Mouse (Mus musculus) CD4-positive helper T cell, adult 2 months (primary cell): ENCODE data around the gene Hbq1a.
"Not testable (repeated sequence)": the region's sequence is repeated elsewhere in the genome, so short reads cannot be mapped to it uniquely, and the experiment has no call there.

Experiments used
- DNase-seq: peaks from one replicate; pipeline ENCODE4 v3.0.0-alpha.2; 2012; ENCODE audit warnings: low read depth, missing footprints, low spot score

Gene Hbq1a

GRCm38 (mm10) chr11:32284582-32284981, 15.3 kb upstream of the Hbq1a start:
- not testable (repeated sequence) for DNase-seq

GRCm38 (mm10) chr11:32285031-32285775, 14.7 kb upstream of the Hbq1a start:
- no peak for DNase-seq

GRCm38 (mm10) chr11:32285887-32286286, 14.0 kb upstream of the Hbq1a start:
- DNase-seq: not testable (repeated sequence)

GRCm38 (mm10) chr11:32286695-32287492, 13.0 kb upstream of the Hbq1a start, which contains the start of gene Hbq1b:
TSS of gene Hbq1b (plus strand) at chr11:32286965.
- peak; percentile 51 for DNase-seq

- no peak for DNase-seq
Measured at GRCm38 (mm10) chr11:32287493-32287825, 12.4 kb upstream of the Hbq1a start.

- DNase-seq: not testable (repeated sequence)
Measured at GRCm38 (mm10) chr11:32292819-32293218, 7.0 kb upstream of the Hbq1a start.

GRCm38 (mm10) chr11:32293479-32293878, 6.4 kb upstream of the Hbq1a start:
- not testable (repeated sequence) for DNase-seq

GRCm38 (mm10) chr11:32296203-32296602, 3.7 kb upstream of the Hbq1a start, which contains the start of gene Hba-a2:
TSS of gene Hba-a2 (plus strand) at chr11:32296489.
- DNase-seq: not testable (repeated sequence)

GRCm38 (mm10) chr11:32297417-32297816, 2.5 kb upstream of the Hbq1a start:
- DNase-seq: not testable (repeated sequence)

- no peak for DNase-seq
Measured at GRCm38 (mm10) chr11:32297866-32298531, 1.9 kb upstream of the Hbq1a start.

- no peak for DNase-seq
Measured at GRCm38 (mm10) chr11:32298532-32298918, 1.3 kb upstream of the Hbq1a start.

GRCm38 (mm10) chr11:32300279-32301267, 704 bp downstream of the Hbq1a start:
- no peak for DNase-seq

- DNase-seq: no peak
Measured at GRCm38 (mm10) chr11:32301506-32301905, 1.6 kb downstream of the Hbq1a start.

GRCm38 (mm10) chr11:32302824-32303419, 3.1 kb downstream of the Hbq1a start:
- no peak for DNase-seq

GRCm38 (mm10) chr11:32303455-32303854, 3.6 kb downstream of the Hbq1a start:
- no peak for DNase-seq

GRCm38 (mm10) chr11:32307006-32307405, 7.1 kb downstream of the Hbq1a start:
- no peak for DNase-seq

- DNase-seq: no peak
Measured at GRCm38 (mm10) chr11:32309446-32309845, 9.6 kb downstream of the Hbq1a start.

GRCm38 (mm10) chr11:32309928-32310327, 10.1 kb downstream of the Hbq1a start:
- DNase-seq: no peak

- no peak for DNase-seq
Measured at GRCm38 (mm10) chr11:32316009-32316408, 16.1 kb downstream of the Hbq1a start.

GRCm38 (mm10) chr11:32320507-32321195, 20.8 kb downstream of the Hbq1a start:
- DNase-seq: no peak
